Mouse (Mus musculus) megakaryocyte, embryonic 14.5 days (primary cell): ENCODE results near the gene Olfr667.

Source experiments
- FLI1 ChIP-seq: IDR thresholded peaks from 2 replicates; pipeline ENCODE4 v1.6.1; 2012; ENCODE audit warnings: low read length, inconsistent platforms, mixed read lengths
- GATA1 ChIP-seq: IDR thresholded peaks from 3 replicates; pipeline ENCODE4 v1.6.1; 2012; ENCODE audit warnings: mixed read lengths, low read length, inconsistent platforms, borderline replicate concordance

DNA sequence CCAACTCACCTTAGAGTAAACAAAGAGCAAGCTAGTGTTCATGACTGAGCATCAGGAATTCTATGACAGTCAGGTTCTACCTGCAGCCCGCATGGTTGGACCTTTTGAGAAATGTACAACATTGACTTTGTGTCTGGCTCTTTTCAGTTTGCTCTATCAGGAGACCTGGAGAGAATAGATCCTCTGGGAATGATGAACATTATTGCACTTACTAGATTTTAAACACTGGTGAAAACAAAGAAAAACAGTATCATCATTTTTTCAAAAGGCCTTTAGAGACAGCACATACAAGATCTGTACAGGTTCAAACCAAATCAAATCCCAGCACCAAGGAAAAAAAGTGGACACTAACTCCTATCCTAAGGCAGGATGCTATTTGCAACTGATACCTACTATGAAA is at the start of gene Olfr667:
- no peak for TF ChIP-seq GATA1
- TF ChIP-seq FLI1: no peak
